Mouse (Mus musculus) embryonic fibroblast, embryonic 13.5 days (primary cell): Measurements from ENCODE around the gene Meis2.

Source experiments
- CTCF ChIP-seq: IDR thresholded peaks from 2 replicates; pipeline ENCODE4 v1.5.1; 2011; ENCODE audit warnings: mild to moderate bottlenecking, control low read depth, low read length, moderate library complexity, borderline replicate concordance; ENCODE audit not compliant: insufficient read depth
- POLR2A ChIP-seq: IDR thresholded peaks from 2 replicates; pipeline ENCODE4 v1.6.1; 2011; ENCODE audit warnings: low read depth, mild to moderate bottlenecking, control low read depth, low read length, moderate library complexity

GRCm38 (mm10) chr2:116072706-116073105 is 7.1 kb upstream of the Meis2 start:
- no peak for TF ChIP-seq CTCF
- no peak for TF ChIP-seq POLR2A
